In the genomic region with DNA sequence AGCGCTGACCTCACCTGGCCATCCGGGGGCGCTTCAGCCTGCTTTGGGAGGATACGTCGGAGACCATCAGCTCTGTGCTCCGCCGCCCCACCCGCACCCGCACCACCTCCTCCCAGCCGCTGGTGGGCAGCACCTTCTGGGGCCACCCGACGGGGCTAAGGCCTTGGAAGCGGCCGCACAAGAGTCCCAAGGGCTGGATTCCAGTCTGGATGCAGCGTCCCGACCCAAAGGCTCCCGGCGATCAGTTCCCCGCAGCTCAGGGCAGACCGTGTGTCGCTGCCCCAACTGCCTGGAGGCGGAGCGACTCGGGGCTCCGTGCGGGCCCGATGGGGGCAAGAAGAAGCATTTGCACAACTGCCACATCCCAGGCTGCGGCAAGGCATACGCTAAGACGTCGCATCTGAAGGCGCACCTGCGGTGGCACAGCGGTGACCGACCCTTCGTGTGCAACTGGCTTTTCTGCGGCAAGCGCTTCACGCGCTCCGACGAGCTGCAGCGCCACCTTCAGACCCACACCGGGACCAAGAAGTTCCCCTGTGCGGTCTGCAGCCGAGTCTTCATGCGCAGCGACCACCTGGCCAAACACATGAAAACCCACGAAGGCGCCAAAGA, we compare ENCODE assay signal across 1 mouse cellular context.
TF ChIP-seq lines count a peak whose summit lies in the region.

No protein-coding gene starts in this region.

TF ChIP-seq in MEL, 35 proteins besides CTCF, POLR2A, EP300 and RAD21 (continued from another document):
- TF ChIP-seq POLR2AphosphoS5 (IDR thresholded peaks at IDR 0.05; ENCODE audit: borderline replicate concordance, low read depth, low read length) (no peak), CHD2 (IDR thresholded peaks at IDR 0.05; ENCODE audit: low read length) (no peak), ZKSCAN1 (IDR thresholded peaks at IDR 0.05; ENCODE audit: low read depth, low read length) (no peak), MXI1 (IDR thresholded peaks at IDR 0.05; ENCODE audit: low read depth, low read length) (no peak), TCF12 (IDR thresholded peaks at IDR 0.05; ENCODE audit: low read depth, low read length) (no peak), ZC3H11A (IDR thresholded peaks at IDR 0.05; ENCODE audit: low read depth, low read length) (peak; percentile 55; the same call in 1 of the 2 replicates)
TF ChIP-seq in MEL: peak in this region for 2.
